Mouse (Mus musculus) MEL (cell line): ENCODE data around the gene St6gal1. TPM values are rescaled to one million over a fixed set of nuclear protein-coding genes. Genes with fewer than 3 reads are reported as not detected.

ENCODE experiments used
- DNase-seq: peaks from one replicate; pipeline ENCODE4 v3.0.0; 2011; ENCODE audit warnings: low read depth, low spot score
- H3K27ac ChIP-seq: 2 replicates; pipeline ENCODE4 v1.5.1; 2012; ENCODE audit warnings: low read depth, mild to moderate bottlenecking, control low read depth, low read length, moderate library complexity; ENCODE audit not compliant: control insufficient read depth
- H3K27me3 ChIP-seq, 2 experiments: fragments of 150-350 bp in 1 of 2; sonication (generic) in 1 of 2; 2 replicates each; pipeline ENCODE4 v1.6.1; 2012; ENCODE audit warnings: low read length in 2 of 2, mild to moderate bottlenecking in 2 of 2, improper control_type of control experiment in 1 of 2, moderate library complexity in 1 of 2; ENCODE audit not compliant: insufficient read depth in 2 of 2, control insufficient read depth in 1 of 2
- H3K36me3 ChIP-seq, 2 experiments: 2 replicates each; pipeline ENCODE4 v1.6.1; 2012 to 2014; ENCODE audit warnings: low read length in 2 of 2, improper control_type of control experiment in 1 of 2, inconsistent platforms in 1 of 2, mild to moderate bottlenecking in 1 of 2; ENCODE audit not compliant: insufficient read depth in 2 of 2, control insufficient read depth in 1 of 2
- H3K4me1 ChIP-seq, 2 experiments: fragments of 150-350 bp in 1 of 2; sonication (generic) in 1 of 2; 2 replicates each; pipeline ENCODE4 v1.6.1; 2012; ENCODE audit warnings: low read length in 2 of 2, improper control_type of control experiment in 1 of 2, mild to moderate bottlenecking in 1 of 2; ENCODE audit not compliant: insufficient read depth in 2 of 2, control insufficient read depth in 1 of 2
- H3K4me3 ChIP-seq, 2 experiments: fragments of 150-350 bp in 1 of 2; sonication (generic) in 1 of 2; 2 replicates each; pipeline ENCODE4 v1.5.1; 2012; ENCODE audit warnings: low read depth in 2 of 2, low read length in 2 of 2, mild to moderate bottlenecking in 2 of 2, moderate library complexity in 2 of 2, control low read depth in 1 of 2, improper control_type of control experiment in 1 of 2; ENCODE audit not compliant: control insufficient read depth in 1 of 2, insufficient read depth in 1 of 2
- H3K79me2 ChIP-seq: 2 replicates; pipeline ENCODE4 v1.6.1; 2012; ENCODE audit warnings: mild to moderate bottlenecking, low read length, moderate library complexity; ENCODE audit not compliant: control insufficient read depth, poor library complexity, insufficient read depth
- H3K9ac ChIP-seq: 2 replicates; pipeline ENCODE4 v1.6.1; 2012; ENCODE audit warnings: low read depth, mild to moderate bottlenecking, control low read depth, low read length, moderate library complexity; ENCODE audit not compliant: control insufficient read depth, poor library complexity, severe bottlenecking
- H3K9me3 ChIP-seq: fragments of 150-350 bp; sonication (generic); replicated peaks from 2 replicates; pipeline ENCODE4 v1.6.1; 2012; ENCODE audit warnings: mild to moderate bottlenecking, low read length, improper control_type of control experiment, moderate library complexity; ENCODE audit not compliant: insufficient read depth
- CHD2 ChIP-seq: IDR thresholded peaks from 2 replicates; pipeline ENCODE4 v1.6.1; 2011; ENCODE audit warnings: low read length, improper control_type of control experiment
- CTCF ChIP-seq, 3 experiments: IDR thresholded peaks in 2 of 3; conservative IDR thresholded peaks in 1 of 3; 2 replicates each; pipeline ENCODE4 v1.5.1; 2011 to 2012; ENCODE audit warnings: low read length in 3 of 3, low read depth in 2 of 3, mild to moderate bottlenecking in 2 of 3, improper control_type of control experiment in 1 of 3, inconsistent platforms in 1 of 3, mixed read lengths in 1 of 3, moderate library complexity in 1 of 3; ENCODE audit not compliant: control insufficient read depth in 1 of 3, insufficient read depth in 1 of 3, poor library complexity in 1 of 3, severe bottlenecking in 1 of 3
- EP300 ChIP-seq, 2 experiments: IDR thresholded peaks; 2 replicates each; pipeline ENCODE4 v1.6.1; 2011; ENCODE audit warnings: improper control_type of control experiment in 2 of 2, low read length in 2 of 2, low read depth in 1 of 2, mild to moderate bottlenecking in 1 of 2
- ETS1 ChIP-seq: IDR thresholded peaks from 2 replicates; pipeline ENCODE4 v1.6.1; 2012; ENCODE audit warnings: low read depth, mild to moderate bottlenecking, inconsistent platforms, low read length, improper control_type of control experiment, moderate library complexity
- GABPA ChIP-seq: IDR thresholded peaks from 2 replicates; pipeline ENCODE4 v1.6.1; 2012; ENCODE audit warnings: low read depth, mild to moderate bottlenecking, inconsistent platforms, low read length, improper control_type of control experiment, moderate library complexity
- GATA1 ChIP-seq: IDR thresholded peaks from 2 replicates; pipeline ENCODE4 v1.6.1; 2011; ENCODE audit warnings: low read depth, low read length, improper control_type of control experiment
- MEF2A ChIP-seq: IDR thresholded peaks from 2 replicates; pipeline ENCODE4 v1.6.1; 2014; ENCODE audit warnings: low read depth, mild to moderate bottlenecking, inconsistent platforms, low read length, improper control_type of control experiment; ENCODE audit not compliant: poor library complexity, insufficient replicate concordance, severe bottlenecking; ENCODE audit errors: extremely low read depth
- MXI1 ChIP-seq: IDR thresholded peaks from 2 replicates; pipeline ENCODE4 v1.6.1; 2011; ENCODE audit warnings: mild to moderate bottlenecking, low read depth, low read length, improper control_type of control experiment
- MYB ChIP-seq: IDR thresholded peaks from 2 replicates; pipeline ENCODE4 v1.6.1; 2011; ENCODE audit warnings: mild to moderate bottlenecking, low read depth, low read length, improper control_type of control experiment
- NRF1 ChIP-seq: IDR thresholded peaks from 2 replicates; pipeline ENCODE4 v1.6.1; 2014; ENCODE audit warnings: low read depth, mild to moderate bottlenecking, inconsistent platforms, low read length, improper control_type of control experiment, moderate library complexity; ENCODE audit not compliant: poor library complexity, insufficient read depth, severe bottlenecking
- POLR2A ChIP-seq, 2 experiments: IDR thresholded peaks; 2 replicates each; pipeline ENCODE4 v1.6.1; 2011 to 2012; ENCODE audit warnings: low read length in 2 of 2, mild to moderate bottlenecking in 2 of 2, control low read depth in 1 of 2, improper control_type of control experiment in 1 of 2, low read depth in 1 of 2, moderate library complexity in 1 of 2; ENCODE audit not compliant: control insufficient read depth in 1 of 2, insufficient read depth in 1 of 2, poor library complexity in 1 of 2
- POLR2AphosphoS2 ChIP-seq: IDR thresholded peaks from 2 replicates; pipeline ENCODE4 v1.6.1; 2011; ENCODE audit warnings: low read length, improper control_type of control experiment
- RAD21 ChIP-seq: IDR thresholded peaks from 2 replicates; pipeline ENCODE4 v1.6.1; 2011; ENCODE audit warnings: mild to moderate bottlenecking, low read depth, low read length, improper control_type of control experiment
- TAL1 ChIP-seq: IDR thresholded peaks from 2 replicates; pipeline ENCODE4 v1.6.1; 2012; ENCODE audit warnings: mild to moderate bottlenecking, inconsistent platforms, low read length, moderate library complexity, mixed read lengths
- USF2 ChIP-seq, 2 experiments: IDR thresholded peaks; 2 replicates each; pipeline ENCODE4 v1.6.1; 2011 to 2012; ENCODE audit warnings: improper control_type of control experiment in 2 of 2, low read length in 2 of 2, borderline replicate concordance in 1 of 2, inconsistent platforms in 1 of 2, low read depth in 1 of 2, mild to moderate bottlenecking in 1 of 2; ENCODE audit not compliant: insufficient read depth in 1 of 2
- ZMIZ1 ChIP-seq: IDR thresholded peaks from 2 replicates; pipeline ENCODE4 v1.6.1; 2012; ENCODE audit warnings: low read depth, mild to moderate bottlenecking, inconsistent platforms, low read length, improper control_type of control experiment, moderate library complexity
- polyA plus RNA-seq, 2 experiments: library from polyadenylated mRNA; stranded (reverse) in 1 of 2; unstranded in 1 of 2; fragments of >175 nt in 1 of 2; fragments of >200 nt in 1 of 2; gene quantifications; 2 replicates each; pipeline versions ENCODE4 v1.2.1 to v1.2.4; 2012; ENCODE audit warnings: low replicate concordance in 2 of 2, low read depth in 1 of 2; ENCODE audit not compliant: insufficient read length in 2 of 2, insufficient read depth in 1 of 2, missing spikeins in 1 of 2
- total RNA-seq: library from RNA; depleted of rRNA; stranded (reverse); fragments of 300-350 nt; gene quantifications from 2 replicates; pipeline ENCODE4 v1.2.3, GENCODE M21; 2012

St6gal1 gene
- total and polyA plus RNA-seq, 3 experiments = not detected

DNA sequence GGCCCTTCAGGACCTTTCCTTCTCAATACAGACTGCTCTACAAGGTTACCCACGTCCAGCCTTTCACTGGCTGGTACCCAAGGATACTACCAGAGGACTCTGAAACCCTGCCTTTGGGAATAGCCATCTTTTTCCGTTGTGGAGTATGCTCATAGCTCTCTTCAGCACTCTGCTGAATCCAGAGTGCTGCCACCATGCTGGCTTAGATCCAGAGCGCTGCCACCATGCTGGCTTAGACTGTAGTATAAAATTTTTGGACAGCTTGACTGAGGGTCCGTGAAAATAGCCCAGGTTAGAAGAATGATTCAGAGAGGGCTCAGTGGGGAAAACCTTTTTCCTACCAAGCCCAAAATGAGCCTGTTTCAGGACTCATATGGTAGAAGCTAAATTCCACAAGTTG lies 42.4 kb downstream of the St6gal1 start:
- Histone ChIP-seq H3K36me3 (no peaks in the 10 kb centered on the region), H3K9ac (no peak overlapping the region), H3K79me2 (no peaks in the 10 kb centered on the region), H3K4me1 (no peaks in the 10 kb centered on the region), H3K9me3 (no peaks in the 10 kb centered on the region), H3K4me3 (no peak overlapping the region), H3K27ac (no peak overlapping the region), H3K27me3 (no peaks in the 10 kb centered on the region)
- TF ChIP-seq EP300 (IDR thresholded peaks at IDR 0.05; ENCODE audit: low read depth in 1 of 2, low read length in 2 of 2) = no peak
- no peak for TF ChIP-seq TAL1
- TF ChIP-seq RAD21 = no peak
- TF ChIP-seq POLR2A (IDR thresholded peaks at IDR 0.05; ENCODE audit: control insufficient read depth in 1 of 2, insufficient read depth in 1 of 2, low read depth in 1 of 2, low read length in 2 of 2, poor library complexity in 1 of 2) = no peak
- TF ChIP-seq ZMIZ1 = no peak
- TF ChIP-seq MEF2A = no peak
- DNase-seq = no peak

DNA sequence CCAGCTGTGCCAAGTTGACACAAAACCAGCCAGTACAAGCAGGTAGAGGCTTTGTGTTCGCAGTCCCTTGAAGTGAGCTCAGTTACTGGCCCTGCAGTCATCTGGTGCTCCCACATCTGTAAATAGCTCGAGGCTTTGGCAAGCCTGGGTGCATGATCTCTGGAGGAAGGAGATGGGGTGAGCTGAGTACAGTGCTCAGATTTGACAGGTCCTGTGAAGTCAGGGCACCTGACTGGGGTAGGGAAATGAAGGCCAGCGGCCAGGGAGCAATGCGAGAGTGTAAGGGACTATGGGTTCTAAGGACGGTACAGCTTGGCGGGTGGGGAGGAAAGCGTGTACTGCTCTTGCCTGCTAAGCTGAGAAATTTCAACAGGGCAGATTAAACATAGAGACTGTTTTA lies 43.7 kb downstream of the St6gal1 start:
- TF ChIP-seq POLR2A (IDR thresholded peaks at IDR 0.05; ENCODE audit: control insufficient read depth in 1 of 2, insufficient read depth in 1 of 2, low read depth in 1 of 2, low read length in 2 of 2, poor library complexity in 1 of 2) (no peak), NRF1 (no peak)
- TF ChIP-seq, all 39 proteins: peak for 0

GRCm38 (mm10) chr16:23269056-23269983 lies 44.8 kb downstream of the St6gal1 start:
- peak; percentile 10 for DNase-seq
- TF ChIP-seq EP300 (IDR thresholded peaks at IDR 0.05; ENCODE audit: low read depth in 1 of 2, low read length in 2 of 2) (no peak), CTCF (IDR thresholded peaks at IDR 0.05 in 2 of 3, conservative IDR thresholded peaks at IDR 0.05 in 1 of 3; ENCODE audit: control insufficient read depth in 1 of 3, insufficient read depth in 1 of 3, low read depth in 2 of 3, low read length in 3 of 3, poor library complexity in 1 of 3, severe bottlenecking in 1 of 3) (no peak), TAL1 (no peak), GABPA (no peak), MYB (no peak), ETS1 (no peak), POLR2AphosphoS2 (no peak), CHD2 (no peak), MXI1 (no peak), MEF2A (no peak), USF2 (IDR thresholded peaks at IDR 0.05; ENCODE audit: borderline replicate concordance in 1 of 2, insufficient read depth in 1 of 2, low read depth in 1 of 2, low read length in 2 of 2) (no peak), GATA1 (no peak)
- no peaks in the 10 kb centered on the region for H3K9me3 ChIP-seq
- no peak overlapping the region for H3K4me3 ChIP-seq
- no peaks in the 10 kb centered on the region for H3K4me1 ChIP-seq
- H3K27ac ChIP-seq = no peak overlapping the region
- no peak overlapping the region for H3K9ac ChIP-seq
- no peaks in the 10 kb centered on the region for H3K79me2 ChIP-seq
- no peaks in the 10 kb centered on the region for H3K27me3 ChIP-seq
- H3K36me3 ChIP-seq = no peaks in the 10 kb centered on the region

More for the DNA sequence above, 43.7 kb downstream of the St6gal1 start:
- DNase-seq = no peak
- Histone ChIP-seq H3K4me3 (no peak overlapping the region), H3K27me3 (no peaks in the 10 kb centered on the region), H3K4me1 (no peaks in the 10 kb centered on the region), H3K79me2 (no peaks in the 10 kb centered on the region), H3K9me3 (no peaks in the 10 kb centered on the region), H3K27ac (no peak overlapping the region), H3K36me3 (no peaks in the 10 kb centered on the region), H3K9ac (no peak overlapping the region)
